18 mouse cellular contexts compared by ENCODE assay signal in the genomic region with DNA sequence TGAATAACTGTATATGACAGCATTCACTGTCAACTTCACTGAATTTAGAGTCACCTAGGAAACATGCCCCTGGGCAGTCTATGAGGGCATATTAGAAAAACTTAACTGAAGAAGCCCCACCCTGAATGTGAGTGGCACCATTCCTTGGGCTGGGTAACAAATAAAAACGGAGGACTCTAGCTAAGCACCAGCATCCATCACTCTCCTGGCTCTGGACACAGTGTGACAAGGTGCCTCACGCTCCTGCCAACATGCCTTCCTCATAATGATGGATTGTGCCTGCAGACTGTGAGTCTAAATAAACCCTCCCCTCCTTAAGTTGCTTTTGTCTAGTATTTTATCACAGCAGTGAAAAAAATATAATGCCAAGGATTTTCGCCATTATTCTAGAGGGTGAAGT. TPM values are rescaled to one million over a fixed set of nuclear protein-coding genes. Genes with fewer than 3 reads are reported as not detected.
"Had no signal": no experiment of that assay in that cellular context is flagged by ENCODE, and none has a peak within 500 bp of the region (broad histone marks: within the 10 kb centered on the region; RNA-seq: fewer than 3 reads in every experiment).

No protein-coding gene starts in this region.

- H3K9me3 ChIP-seq: liver, embryonic 13.5 days; liver, embryonic 15.5 days; lung, embryonic 15.5 days; megakaryocyte, embryonic 14.5 days; neural tube, embryonic 12.5 days; stomach, embryonic 15.5 days had no signal

- H3K9ac ChIP-seq: liver, embryonic 13.5 days; liver, embryonic 15.5 days; liver, postnatal 0 days; lung, embryonic 15.5 days; neural tube, embryonic 12.5 days; stomach, embryonic 15.5 days had no signal

- H3K4me1 ChIP-seq: liver, embryonic 13.5 days; liver, embryonic 15.5 days; megakaryocyte, embryonic 14.5 days; neural tube, embryonic 12.5 days; stomach, embryonic 15.5 days had no signal

- DNase-seq: liver, embryonic 13.5 days; liver, postnatal 0 days; lung, adult 2 months; lung, postnatal 14 days; lung, postnatal 36 days; right cerebral cortex, postnatal 14 days; thymus, adult 2 months; thymus, postnatal 25 days; thymus, postnatal 4 days had no signal

- H3K27me3 ChIP-seq: liver, embryonic 13.5 days; liver, embryonic 15.5 days; lung, embryonic 15.5 days; megakaryocyte, embryonic 14.5 days; neural tube, embryonic 12.5 days; stomach, embryonic 15.5 days had no signal

- H3K4me3 ChIP-seq: liver, embryonic 13.5 days; liver, embryonic 15.5 days; lung, embryonic 15.5 days; megakaryocyte, embryonic 14.5 days; neural tube, embryonic 12.5 days; stomach, embryonic 15.5 days had no signal

- H3K27ac ChIP-seq: liver, embryonic 13.5 days; liver, embryonic 15.5 days; lung, embryonic 15.5 days; macrophage; neural tube, embryonic 12.5 days; stomach, embryonic 15.5 days; stomach, postnatal 0 days had no signal

- ATAC-seq: liver, postnatal 0 days; lung, postnatal 0 days had no signal

- H3K4me2 ChIP-seq: liver, embryonic 13.5 days; liver, embryonic 15.5 days; lung, embryonic 15.5 days; midbrain, embryonic 11.5 days; neural tube, embryonic 12.5 days; stomach, embryonic 15.5 days had no signal

- H3K36me3 ChIP-seq: liver, embryonic 13.5 days; liver, embryonic 15.5 days; lung, embryonic 15.5 days; neural tube, embryonic 12.5 days; stomach, embryonic 15.5 days had no signal

RNA-seq across cellular contexts. Expression of a gene that starts 35.3 kb away (rescaled TPM):
- polyA plus RNA-seq: macrophage had no signal
